Mouse (Mus musculus) megakaryocyte, adult 5-6 weeks (primary cell): ENCODE data around the gene Nubp2. TPM values are rescaled to one million over a fixed set of nuclear protein-coding genes. Genes with fewer than 3 reads are reported as not detected.

Experiments
- total RNA-seq, 2 experiments: library from RNA; stranded (forward) in 1 of 2; stranded (reverse) in 1 of 2; fragments of 153-499, 151-499 nt in 1 of 2; fragments of 221-1000, 200-1000 nt in 1 of 2; gene quantifications; 2 replicates each; pipeline versions ENCODE4 v1.2.3 to v1.2.4; 2015 to 2017

Gene Nubp2
- total RNA-seq, 2 experiments from 2014 or later, result 39.8 to 76.3 TPM

Other genes starting within 250 kb of the Nubp2 start
- 0.30 and 1.4 TPM in 2 replicates for gene Slc9a3r2, start 236.0 kb downstream of the Nubp2 start, total RNA-seq (2015)
- gene Slc9a3r2, start 236.0 kb downstream of the Nubp2 start, total RNA-seq (2017), result 1.1 and 1.5 TPM in 2 replicates
- not detected in 2 replicates for gene Npw, start 227.9 kb downstream of the Nubp2 start, total RNA-seq (2015)
- not detected in 2 replicates for gene Npw, start 227.9 kb downstream of the Nubp2 start, total RNA-seq (2017)
- gene Zfp598, start 216.7 kb downstream of the Nubp2 start, total RNA-seq (2015), result 18.1 and 19.2 TPM in 2 replicates
- 12.7 and 17.8 TPM in 2 replicates for gene Zfp598, start 216.7 kb downstream of the Nubp2 start, total RNA-seq (2017)
- gene Syngr3, start 196.4 kb downstream of the Nubp2 start, total RNA-seq (2015), result not detected in 2 replicates
- not detected in 2 replicates for gene Syngr3, start 196.4 kb downstream of the Nubp2 start, total RNA-seq (2017)
- gene Gfer, start 190.2 kb downstream of the Nubp2 start, total RNA-seq (2015), result 18.1 and 21.8 TPM in 2 replicates
- 31.6 and 36.2 TPM in 2 replicates for gene Gfer, start 190.2 kb downstream of the Nubp2 start, total RNA-seq (2017)
- 1.5 and 1.7 TPM in 2 replicates for gene Noxo1, start 190.1 kb downstream of the Nubp2 start, total RNA-seq (2015)
- gene Noxo1, start 190.1 kb downstream of the Nubp2 start, total RNA-seq (2017), result 0.62 and 1.9 TPM in 2 replicates
- gene Tbl3, start 178.7 kb downstream of the Nubp2 start, total RNA-seq (2015), result 9.1 and 10.3 TPM in 2 replicates
- gene Tbl3, start 178.7 kb downstream of the Nubp2 start, total RNA-seq (2017), result 15.6 and 21.3 TPM in 2 replicates
- not detected in 2 replicates for gene Rnf151, start 168.3 kb downstream of the Nubp2 start, total RNA-seq (2015)
- gene Rnf151, start 168.3 kb downstream of the Nubp2 start, total RNA-seq (2017), result not detected in 2 replicates
- gene Rps2, start 168.2 kb downstream of the Nubp2 start, total RNA-seq (2015), result 2,172 and 2,303 TPM in 2 replicates
- gene Rps2, start 168.2 kb downstream of the Nubp2 start, total RNA-seq (2017), result 591 and 664 TPM in 2 replicates
- gene Ndufb10, start 161.9 kb downstream of the Nubp2 start, total RNA-seq (2015), result 186 and 217 TPM in 2 replicates
- gene Ndufb10, start 161.9 kb downstream of the Nubp2 start, total RNA-seq (2017), result 251 and 266 TPM in 2 replicates
- gene Rpl3l, start 158.5 kb downstream of the Nubp2 start, total RNA-seq (2015), result 0.45 and 0.52 TPM in 2 replicates
- 0.15 and 1.5 TPM in 2 replicates for gene Rpl3l, start 158.5 kb downstream of the Nubp2 start, total RNA-seq (2017)
- gene Msrb1, start 149.7 kb downstream of the Nubp2 start, total RNA-seq (2015), result 1,003 and 1,039 TPM in 2 replicates
- 540 and 544 TPM in 2 replicates for gene Msrb1, start 149.7 kb downstream of the Nubp2 start, total RNA-seq (2017)
- not detected in 2 replicates for gene Hs3st6, start 133.4 kb downstream of the Nubp2 start, total RNA-seq (2015)
- not detected in 2 replicates for gene Hs3st6, start 133.4 kb downstream of the Nubp2 start, total RNA-seq (2017)
- gene Meiob, start 82.1 kb downstream of the Nubp2 start, total RNA-seq (2015), result not detected in 2 replicates
- 0.33 TPM in 1 of 2 replicates, not detected in the other for gene Meiob, start 82.1 kb downstream of the Nubp2 start, total RNA-seq (2017)
- gene Hagh, start 46.2 kb downstream of the Nubp2 start, total RNA-seq (2015), result 29.5 and 46.1 TPM in 2 replicates
- 22.8 and 25.0 TPM in 2 replicates for gene Hagh, start 46.2 kb downstream of the Nubp2 start, total RNA-seq (2017)
- 3.7 and 4.0 TPM in 2 replicates for gene Fahd1, start 36.0 kb downstream of the Nubp2 start, total RNA-seq (2015)
- 8.4 and 13.0 TPM in 2 replicates for gene Fahd1, start 36.0 kb downstream of the Nubp2 start, total RNA-seq (2017)
- gene Igfals, start 20.4 kb downstream of the Nubp2 start, total RNA-seq (2015), result not detected in 2 replicates
- gene Igfals, start 20.4 kb downstream of the Nubp2 start, total RNA-seq (2017), result not detected in 2 replicates
- gene Spsb3, start 294 bp upstream of the Nubp2 start, total RNA-seq (2015), result 17.1 and 19.8 TPM in 2 replicates
- gene Spsb3, start 294 bp upstream of the Nubp2 start, total RNA-seq (2017), result 11.1 and 11.9 TPM in 2 replicates
- 2.2 and 5.8 TPM in 2 replicates for gene Eme2, start 8.7 kb upstream of the Nubp2 start, total RNA-seq (2015)
- 13.5 and 17.4 TPM in 2 replicates for gene Eme2, start 8.7 kb upstream of the Nubp2 start, total RNA-seq (2017)
- gene Mrps34, start 8.8 kb upstream of the Nubp2 start, total RNA-seq (2015), result 30.0 and 30.1 TPM in 2 replicates
- gene Mrps34, start 8.8 kb upstream of the Nubp2 start, total RNA-seq (2017), result 12.9 and 18.9 TPM in 2 replicates
- gene Nme3, start 10.2 kb upstream of the Nubp2 start, total RNA-seq (2015), result 27.2 and 28.2 TPM in 2 replicates
- gene Nme3, start 10.2 kb upstream of the Nubp2 start, total RNA-seq (2017), result 40.9 and 45.5 TPM in 2 replicates
- 17.3 and 17.6 TPM in 2 replicates for gene Mapk8ip3, start 50.6 kb upstream of the Nubp2 start, total RNA-seq (2015)
- 20.1 and 36.1 TPM in 2 replicates for gene Mapk8ip3, start 50.6 kb upstream of the Nubp2 start, total RNA-seq (2017)
- gene Jpt2, start 74.3 kb upstream of the Nubp2 start, total RNA-seq (2015), result 60.9 and 63.8 TPM in 2 replicates
- gene Jpt2, start 74.3 kb upstream of the Nubp2 start, total RNA-seq (2017), result 54.0 and 55.0 TPM in 2 replicates
- gene Cramp1l, start 129.4 kb upstream of the Nubp2 start, total RNA-seq (2015), result 17.7 and 18.1 TPM in 2 replicates
- 9.8 and 10.2 TPM in 2 replicates for gene Cramp1l, start 129.4 kb upstream of the Nubp2 start, total RNA-seq (2017)
- gene Ift140, start 129.7 kb upstream of the Nubp2 start, total RNA-seq (2015), result 6.4 and 8.1 TPM in 2 replicates
- gene Ift140, start 129.7 kb upstream of the Nubp2 start, total RNA-seq (2017), result 9.9 and 17.2 TPM in 2 replicates
- gene Tmem204, start 197.2 kb upstream of the Nubp2 start, total RNA-seq (2015), result not detected in 2 replicates
- not detected in 2 replicates for gene Tmem204, start 197.2 kb upstream of the Nubp2 start, total RNA-seq (2017)
- gene Telo2, start 229.6 kb upstream of the Nubp2 start, total RNA-seq (2015), result 3.9 and 4.4 TPM in 2 replicates
- 8.8 and 11.3 TPM in 2 replicates for gene Telo2, start 229.6 kb upstream of the Nubp2 start, total RNA-seq (2017)
- not detected in 2 replicates for gene Ptx4, start 234.4 kb upstream of the Nubp2 start, total RNA-seq (2015)
- not detected in 2 replicates for gene Ptx4, start 234.4 kb upstream of the Nubp2 start, total RNA-seq (2017)
- gene Clcn7, start 247.0 kb upstream of the Nubp2 start, total RNA-seq (2015), result 12.3 and 13.1 TPM in 2 replicates
- gene Clcn7, start 247.0 kb upstream of the Nubp2 start, total RNA-seq (2017), result 16.6 and 18.3 TPM in 2 replicates